Mouse (Mus musculus) liver, postnatal 0 days (tissue): Measurements from ENCODE around the gene Megf8. TPM values are rescaled to one million over a fixed set of nuclear protein-coding genes. Genes with fewer than 3 reads are reported as not detected.
A peak's percentile ranks its signal among the peaks of the same experiment; 100 is the strongest.

ENCODE experiments used
- ATAC-seq: fragments of 200-750 bp; cut with Nextera tagmentation; 2 replicates; pipeline ENCODE4 v1.8.0; 2017; ENCODE audit warnings: mild to moderate bottlenecking, moderate library complexity
- DNase-seq: peaks from one replicate; pipeline ENCODE4 v3.0.0-alpha.2; 2016
- H3K27ac ChIP-seq: fragments of 300-500 bp; sonication (generic); 2 replicates; pipeline ENCODE4 v1.5.1; 2014; ENCODE audit warnings: antibody characterized with exemption, moderate library complexity, mild to moderate bottlenecking, low read depth
- H3K27me3 ChIP-seq: fragments of 300-500 bp; sonication (generic); 2 replicates; pipeline ENCODE4 v1.6.1; 2014; ENCODE audit warnings: low read length, control low read depth, mixed read lengths; ENCODE audit not compliant: insufficient read depth
- H3K36me3 ChIP-seq: fragments of 300-500 bp; sonication (generic); replicated peaks from 2 replicates; pipeline ENCODE4 v1.6.1; 2014; ENCODE audit warnings: mild to moderate bottlenecking, control low read depth, low read length, moderate library complexity, mixed read lengths; ENCODE audit not compliant: insufficient read depth
- H3K4me1 ChIP-seq: fragments of 300-500 bp; sonication (generic); 2 replicates; pipeline ENCODE4 v1.6.1; 2014; ENCODE audit warnings: antibody characterized with exemption, mild to moderate bottlenecking, control low read depth; ENCODE audit not compliant: insufficient read depth
- H3K4me2 ChIP-seq: fragments of 300-500 bp; sonication (generic); 2 replicates; pipeline ENCODE4 v1.6.1; 2014; ENCODE audit warnings: low read depth, mild to moderate bottlenecking, low read length, moderate library complexity, mixed read lengths
- H3K4me3 ChIP-seq: fragments of 300-500 bp; sonication (generic); 2 replicates; pipeline ENCODE4 v1.5.1; 2014; ENCODE audit warnings: low read depth, low read length
- H3K9ac ChIP-seq: fragments of 300-500 bp; sonication (generic); replicated peaks from 2 replicates; pipeline ENCODE4 v1.6.1; 2014; ENCODE audit warnings: mild to moderate bottlenecking, moderate library complexity
- H3K9me3 ChIP-seq: fragments of 300-500 bp; sonication (generic); 2 replicates; pipeline ENCODE4 v1.6.1; 2016; ENCODE audit warnings: mild to moderate bottlenecking, control low read depth, low read length, mixed read lengths
- CTCF ChIP-seq: sonication (generic); IDR thresholded peaks from 2 replicates; pipeline ENCODE4 v1.5.1; 2016; ENCODE audit warnings: antibody characterized with exemption, low read depth
- EP300 ChIP-seq: IDR thresholded peaks from 2 replicates; pipeline ENCODE4 v1.6.1; 2016; ENCODE audit warnings: antibody characterized with exemption, low read depth, mild to moderate bottlenecking
- WGBS: fragments of 180-500 bp; shearing (Covaris S2); extraction: QIAGEN DNeasy Blood & Tissue Kit; methylation state at CpG from one replicate; pipeline ENCODE4 v1.1.7; 2014; ENCODE audit not compliant: insufficient replicate concordance; 5-methylcytosine and 5-hydroxymethylcytosine counted together
- polyA plus RNA-seq: library from polyadenylated mRNA; unstranded; fragments of >200 nt; fragmentation: Nextera tagmentation; extraction: Ambion mirVana; gene quantifications from 2 replicates; pipeline ENCODE4 v1.2.1, GENCODE M21; 2015

Gene Megf8
- polyA plus RNA-seq, 1 experiment from 2014 or later: 0.81 TPM

- H3K27ac ChIP-seq: peak overlapping the region; percentile 96
- H3K27me3 ChIP-seq: no peaks in the 10 kb centered on the region
- H3K4me1 ChIP-seq: peaks cover 66% of the 10 kb centered on the region
- under 1% methylated on average over 54 of the region's 60 CpGs for WGBS
- TF ChIP-seq EP300 (no peak), CTCF (peak; percentile 73)
- H3K4me2 ChIP-seq: peak overlapping the region; percentile 99
- peak; percentile 88 for DNase-seq
- H3K36me3 ChIP-seq: 0 out of 2 replicates have a peak, but pooled peaks cover 3% of the 10 kb centered on the region
- H3K4me3 ChIP-seq: peak overlapping the region; percentile 70
- H3K9ac ChIP-seq: peak overlapping the region; percentile 68
- H3K9me3 ChIP-seq: no peaks in the 10 kb centered on the region
- ATAC-seq: peak; percentile 58
Measured at GRCm38 (mm10) chr7:25278341-25279075, 38.5 kb upstream of the Megf8 start.

- TF ChIP-seq CTCF (peak; percentile 46), EP300 (peak; percentile 15; the same call in 1 of the 2 replicates)
- H3K9me3 ChIP-seq: no peaks in the 10 kb centered on the region
- peaks cover 68% of the 10 kb centered on the region for H3K4me1 ChIP-seq
- peak overlapping the region; percentile 96 for H3K27ac ChIP-seq
- H3K36me3 ChIP-seq: 0 out of 2 replicates have a peak, but pooled peaks cover 3% of the 10 kb centered on the region
- H3K27me3 ChIP-seq: no peaks in the 10 kb centered on the region
- DNase-seq (peak; percentile 79), ATAC-seq (peak; percentile 18)
- H3K4me2 ChIP-seq: peak overlapping the region; percentile 99
- peak overlapping the region; percentile 68 for H3K9ac ChIP-seq
- WGBS: under 1% methylated on average over 45 of the region's 49 CpGs
- peak overlapping the region; percentile 70 for H3K4me3 ChIP-seq
Measured at GRCm38 (mm10) chr7:25279076-25279860, 37.7 kb upstream of the Megf8 start.

- peak overlapping the region; percentile 68 for H3K9ac ChIP-seq
- peaks cover 4% of the 10 kb centered on the region for H3K36me3 ChIP-seq
- WGBS: 3% methylated on average over 6 of the region's 6 CpGs
- TF ChIP-seq CTCF (no peak), EP300 (peak; percentile 72)
- no peaks in the 10 kb centered on the region for H3K9me3 ChIP-seq
- no peak for ATAC-seq
- H3K4me3 ChIP-seq: peak overlapping the region; percentile 70
- no peaks in the 10 kb centered on the region for H3K27me3 ChIP-seq
- peak overlapping the region; percentile 99 for H3K4me2 ChIP-seq
- DNase-seq: peak; percentile 57
- peak overlapping the region; percentile 96 for H3K27ac ChIP-seq
- peaks cover 63% of the 10 kb centered on the region for H3K4me1 ChIP-seq
Measured at GRCm38 (mm10) chr7:25279861-25280791, 36.8 kb upstream of the Megf8 start.

GRCm38 (mm10) chr7:25281166-25281733 lies 35.7 kb upstream of the Megf8 start:
- Histone ChIP-seq H3K9ac (no peak overlapping the region), H3K4me1 (peaks cover 55% of the 10 kb centered on the region), H3K27ac (peak overlapping the region; percentile 96), H3K9me3 (no peaks in the 10 kb centered on the region), H3K4me3 (peak overlapping the region; percentile 78), H3K36me3 (peaks cover 16% of the 10 kb centered on the region), H3K27me3 (no peaks in the 10 kb centered on the region), H3K4me2 (peak overlapping the region; percentile 99)
- DNase-seq (peak; percentile 20), ATAC-seq (peak; percentile 8)
- TF ChIP-seq EP300 (no peak), CTCF (peak; percentile 18; the same call in 1 of the 2 replicates)
- 24% methylated on average over 12 of the region's 12 CpGs for WGBS

- Histone ChIP-seq H3K27ac (peak overlapping the region; percentile 96), H3K9me3 (no peaks in the 10 kb centered on the region), H3K4me1 (peaks cover 55% of the 10 kb centered on the region), H3K9ac (peak overlapping the region; percentile 88), H3K4me2 (peak overlapping the region; percentile 99), H3K27me3 (no peaks in the 10 kb centered on the region), H3K36me3 (peaks cover 23% of the 10 kb centered on the region), H3K4me3 (peak overlapping the region; percentile 78)
- under 1% methylated on average over 52 of the region's 108 CpGs for WGBS
- ATAC-seq: peak; percentile 86
- DNase-seq: peak; percentile 99
- TF ChIP-seq EP300 (no peak), CTCF (no peak)
Measured at GRCm38 (mm10) chr7:25281734-25282601, 35.0 kb upstream of the Megf8 start.
